Mouse (Mus musculus) midbrain, embryonic 15.5 days (tissue): ENCODE data around the gene Fpr2. TPM values are rescaled to one million over a fixed set of nuclear protein-coding genes. Genes with fewer than 3 reads are reported as not detected.

Experiments
- ATAC-seq: fragments of 200-750 bp; cut with Nextera tagmentation; replicated peaks from 2 replicates; pipeline ENCODE4 v1.8.0; 2017; ENCODE audit warnings: moderate TSS enrichment
- H3K27ac ChIP-seq: fragments of 300-500 bp; sonication (generic); 2 replicates; pipeline ENCODE4 v1.5.1; 2015; ENCODE audit warnings: mild to moderate bottlenecking, inconsistent platforms
- H3K27me3 ChIP-seq: fragments of 300-500 bp; sonication (generic); replicated peaks from 2 replicates; pipeline ENCODE4 v1.6.1; 2015; ENCODE audit warnings: inconsistent platforms
- H3K36me3 ChIP-seq: fragments of 300-500 bp; sonication (generic); replicated peaks from 2 replicates; pipeline ENCODE4 v1.6.1; 2015; ENCODE audit warnings: inconsistent platforms
- H3K4me1 ChIP-seq: fragments of 300-500 bp; sonication (generic); 2 replicates; pipeline ENCODE4 v1.6.1; 2015; ENCODE audit warnings: inconsistent platforms
- H3K4me2 ChIP-seq: fragments of 300-500 bp; sonication (generic); 2 replicates; pipeline ENCODE4 v1.6.1; 2015; ENCODE audit warnings: inconsistent platforms, mild to moderate bottlenecking, moderate library complexity
- H3K4me3 ChIP-seq: fragments of 300-500 bp; sonication (generic); 2 replicates; pipeline ENCODE4 v1.5.1; 2015; ENCODE audit warnings: mild to moderate bottlenecking, inconsistent platforms
- H3K9ac ChIP-seq: fragments of 300-500 bp; sonication (generic); 2 replicates; pipeline ENCODE4 v1.6.1; 2015; ENCODE audit warnings: mild to moderate bottlenecking, inconsistent platforms
- H3K9me3 ChIP-seq: fragments of 300-500 bp; sonication (generic); 2 replicates; pipeline ENCODE4 v1.6.1; 2016; ENCODE audit warnings: inconsistent platforms
- WGBS: fragments of 180-500 bp; shearing (Covaris S2); methylation state at CpG from one replicate; pipeline ENCODE4 v1.1.7; 2015; ENCODE audit warnings: mixed read lengths; 5-methylcytosine and 5-hydroxymethylcytosine counted together
- polyA plus RNA-seq: library from polyadenylated mRNA; unstranded; fragments of >200 nt; fragmentation: Nextera tagmentation; extraction: Ambion mirVana; gene quantifications from 2 replicates; pipeline ENCODE4 v1.2.1, GENCODE M21; 2015

The Fpr2 gene
- polyA plus RNA-seq, 1 experiment from 2014 or later, result not detected

DNA sequence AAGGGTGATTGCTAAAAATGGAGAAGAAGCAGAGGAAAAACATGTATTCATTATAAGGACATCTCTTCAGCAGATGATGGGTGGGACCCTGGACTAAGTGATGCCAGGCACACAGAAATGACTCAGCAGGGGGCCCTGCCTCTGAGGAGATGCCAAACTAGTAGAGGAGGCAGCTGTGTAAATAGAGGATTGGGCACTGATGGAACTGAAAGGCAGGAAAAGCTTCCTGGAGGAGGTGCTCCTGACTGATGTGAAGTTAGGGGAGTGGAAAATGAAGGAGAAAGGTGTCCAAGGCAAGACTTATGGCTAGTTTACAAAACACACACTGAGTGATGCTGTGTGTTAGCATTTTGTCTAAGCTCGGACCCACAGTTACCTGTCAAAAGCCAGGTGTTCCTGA lies 30.2 kb upstream of the Fpr2 start:
- Histone ChIP-seq H3K9ac (no peak overlapping the region), H3K27ac (no peak overlapping the region), H3K4me1 (no peaks in the 10 kb centered on the region), H3K36me3 (no peaks in the 10 kb centered on the region), H3K4me2 (no peak overlapping the region), H3K4me3 (no peak overlapping the region), H3K27me3 (no peaks in the 10 kb centered on the region), H3K9me3 (no peaks in the 10 kb centered on the region)
- no peak for ATAC-seq
- 93% methylated on average over 1 of the region's 1 CpGs for WGBS

DNA sequence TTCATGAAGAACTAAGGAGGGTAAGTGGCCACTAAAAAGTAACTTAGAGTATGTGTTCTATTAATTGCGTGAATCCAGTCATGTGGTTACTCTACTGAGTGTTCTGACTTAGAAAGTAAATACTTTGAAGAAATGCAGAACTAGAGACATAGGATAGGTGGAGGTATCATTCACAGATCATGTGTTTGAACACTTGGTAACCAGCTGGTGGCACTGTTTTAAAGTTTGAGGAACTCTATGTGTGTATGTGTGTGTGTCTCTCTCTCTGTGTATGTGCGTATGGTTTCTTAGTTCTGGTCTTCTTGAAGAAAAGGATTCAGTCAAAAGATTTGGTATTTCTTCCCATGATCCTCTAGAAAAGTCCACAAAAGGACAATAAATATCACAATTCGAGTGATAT lies 27.5 kb upstream of the Fpr2 start:
- Histone ChIP-seq H3K4me2 (no peak overlapping the region), H3K27ac (no peak overlapping the region), H3K4me1 (no peaks in the 10 kb centered on the region), H3K4me3 (no peak overlapping the region), H3K36me3 (peaks cover 7% of the 10 kb centered on the region; the same call in 1 of the 2 replicates), H3K9ac (no peak overlapping the region), H3K9me3 (no peaks in the 10 kb centered on the region), H3K27me3 (no peaks in the 10 kb centered on the region)
- ATAC-seq, result no peak
- WGBS, result 83% methylated on average over 3 of the region's 3 CpGs

DNA sequence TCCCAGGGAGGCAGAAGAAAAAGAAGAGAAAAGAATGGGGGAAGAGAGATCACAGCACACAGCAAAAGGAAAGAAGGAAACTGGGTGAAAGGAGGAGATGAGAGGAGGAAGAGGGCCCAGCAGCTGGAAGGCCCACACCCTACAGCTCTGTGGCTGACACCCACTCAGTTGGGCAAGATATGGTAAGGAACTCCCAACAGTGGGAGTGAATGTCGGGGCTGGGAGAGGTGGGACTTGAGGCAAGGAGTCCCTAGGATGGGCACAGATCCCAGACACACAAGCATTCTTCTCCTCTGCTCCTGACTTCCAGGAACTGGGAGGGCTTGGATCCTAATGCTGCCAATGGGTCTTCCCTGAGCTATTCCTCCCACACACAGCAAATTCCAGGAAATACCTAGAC lies 25.3 kb upstream of the Fpr2 start:
- Histone ChIP-seq H3K36me3 (peaks cover 11% of the 10 kb centered on the region; the same call in 1 of the 2 replicates), H3K27me3 (no peaks in the 10 kb centered on the region), H3K4me1 (no peaks in the 10 kb centered on the region), H3K4me3 (no peak overlapping the region), H3K9ac (no peak overlapping the region), H3K4me2 (no peak overlapping the region), H3K27ac (no peak overlapping the region), H3K9me3 (no peaks in the 10 kb centered on the region)
- WGBS, result 65% methylated on average over 1 of the region's 1 CpGs
- ATAC-seq, result no peak

DNA sequence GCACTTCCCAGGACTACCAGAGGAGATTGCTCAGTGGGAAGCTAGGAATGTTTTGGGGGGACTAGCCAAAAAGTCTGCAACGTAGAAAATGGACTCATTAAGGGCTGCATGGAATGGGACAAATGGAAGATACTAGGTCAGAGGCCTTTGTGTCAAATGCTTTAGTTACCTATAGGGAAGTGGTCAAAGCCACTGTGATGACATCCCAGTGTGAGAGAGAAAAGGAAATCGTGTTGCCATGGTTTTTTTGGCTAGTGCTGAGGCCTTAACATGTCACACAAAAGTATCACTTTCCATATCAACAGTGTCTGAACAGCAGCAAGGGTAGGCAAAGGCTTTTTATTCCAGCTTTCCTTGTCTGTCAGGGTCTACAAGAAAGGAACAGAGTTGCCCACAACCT lies 22.5 kb upstream of the Fpr2 start:
- WGBS, result 56% methylated on average over 2 of the region's 2 CpGs
- no peak for ATAC-seq

DNA sequence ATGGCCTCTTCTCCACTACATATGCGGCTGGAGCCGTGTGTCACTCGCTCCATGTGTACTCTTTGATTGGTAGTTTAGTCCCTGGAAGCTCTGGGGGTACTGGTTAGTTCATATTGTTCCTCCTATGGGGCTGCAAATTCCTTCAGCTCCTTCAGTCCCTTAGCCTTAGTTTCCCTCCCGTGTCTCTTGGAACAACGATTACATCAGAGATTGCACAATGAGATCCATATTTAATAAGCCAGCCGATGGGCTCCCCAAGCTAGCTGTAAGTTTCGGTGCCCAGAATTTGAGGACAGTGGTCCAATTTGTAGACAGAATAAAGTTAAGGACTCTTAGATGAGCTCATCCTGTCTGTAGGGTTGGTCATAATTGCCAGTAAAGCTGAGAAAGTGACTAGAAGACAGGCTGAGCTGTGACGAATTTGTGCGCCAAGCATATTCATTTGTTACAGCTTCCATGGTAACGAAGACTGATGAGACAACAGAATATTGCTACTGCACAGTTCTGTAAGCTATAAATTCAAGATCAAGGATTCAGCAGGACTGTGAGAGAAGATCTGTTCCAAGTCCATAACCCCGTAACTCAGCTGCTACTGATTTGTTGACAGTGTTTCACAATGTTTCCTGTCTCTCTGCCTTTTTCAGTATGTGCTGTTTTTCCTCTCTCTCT lies 20.7 kb upstream of the Fpr2 start:
- peaks cover 11% of the 10 kb centered on the region; the same call in 1 of the 2 replicates for H3K36me3 ChIP-seq
- no peak overlapping the region for H3K4me2 ChIP-seq
- H3K9ac ChIP-seq, result no peak overlapping the region
- H3K4me3 ChIP-seq, result no peak overlapping the region
- H3K27me3 ChIP-seq, result no peaks in the 10 kb centered on the region
- no peaks in the 10 kb centered on the region for H3K9me3 ChIP-seq
- H3K4me1 ChIP-seq, result no peaks in the 10 kb centered on the region
- no peak overlapping the region for H3K27ac ChIP-seq
- WGBS, result 88% methylated on average over 11 of the region's 11 CpGs
- ATAC-seq, result no peak

More for the DNA sequence above, 22.5 kb upstream of the Fpr2 start:
- peaks cover 11% of the 10 kb centered on the region; the same call in 1 of the 2 replicates for H3K36me3 ChIP-seq
- H3K9me3 ChIP-seq, result no peaks in the 10 kb centered on the region
- no peak overlapping the region for H3K4me2 ChIP-seq
- H3K4me1 ChIP-seq, result no peaks in the 10 kb centered on the region
- H3K4me3 ChIP-seq, result no peak overlapping the region
- H3K27ac ChIP-seq, result no peak overlapping the region
- no peaks in the 10 kb centered on the region for H3K27me3 ChIP-seq
- no peak overlapping the region for H3K9ac ChIP-seq

DNA sequence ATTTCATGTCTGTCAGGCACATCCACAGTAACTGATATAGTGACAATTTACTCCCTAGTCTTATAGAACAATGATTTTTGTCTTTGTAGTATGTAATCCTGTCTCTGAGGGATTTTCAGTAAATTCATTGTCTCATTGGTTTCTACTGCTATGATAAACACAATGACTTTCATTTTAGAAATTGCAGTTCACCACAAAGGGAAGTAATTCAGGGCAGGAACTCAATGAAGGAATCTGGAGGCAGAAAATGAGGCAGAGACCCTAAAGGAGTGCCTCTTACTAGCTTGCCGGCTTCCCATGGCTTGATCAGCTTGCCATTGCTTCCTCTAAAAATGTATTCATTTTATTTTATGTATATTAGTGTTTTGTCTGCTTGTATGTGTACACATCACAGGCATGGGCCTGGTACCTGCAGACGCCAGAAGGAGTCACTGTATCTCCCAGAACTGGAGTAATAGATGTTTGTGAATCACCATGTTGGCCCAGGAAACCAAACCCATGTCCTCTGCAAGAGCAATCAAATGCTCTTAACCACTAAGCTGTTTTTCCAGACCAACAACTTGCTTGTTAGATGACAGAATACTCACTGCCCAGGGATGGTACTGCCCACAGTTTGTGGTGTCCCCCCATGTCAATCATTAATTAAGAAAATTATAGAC lies 16.6 kb upstream of the Fpr2 start:
- H3K4me2 ChIP-seq, result no peak overlapping the region
- no peak overlapping the region for H3K9ac ChIP-seq
- no peaks in the 10 kb centered on the region for H3K4me1 ChIP-seq
- no peaks in the 10 kb centered on the region for H3K9me3 ChIP-seq
- no peak overlapping the region for H3K4me3 ChIP-seq
- WGBS, result 80% methylated on average over 2 of the region's 2 CpGs
- no peak overlapping the region for H3K27ac ChIP-seq
- no peak for ATAC-seq
- 0 out of 2 replicates have a peak, but pooled peaks cover 1% of the 10 kb centered on the region for H3K36me3 ChIP-seq
- no peaks in the 10 kb centered on the region for H3K27me3 ChIP-seq

DNA sequence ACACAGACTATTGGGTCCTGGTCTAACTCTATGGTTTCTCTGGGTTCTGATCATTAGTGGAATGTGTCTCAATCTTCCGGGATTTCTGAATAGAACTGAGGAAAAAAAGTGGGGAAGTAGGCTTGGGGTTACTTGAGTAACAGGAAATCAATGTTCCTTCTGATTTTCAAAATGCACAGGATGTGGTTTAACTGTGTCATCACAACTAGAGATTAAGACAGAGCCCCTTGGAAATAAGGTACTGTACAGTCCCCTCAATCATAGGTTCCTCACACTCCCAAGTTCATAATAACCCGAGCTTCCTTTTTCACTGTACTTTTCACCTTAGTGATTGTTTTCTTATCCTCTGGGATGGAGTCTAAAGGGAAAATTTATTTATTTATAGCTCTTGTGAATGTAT lies 15.9 kb upstream of the Fpr2 start:
- H3K9me3 ChIP-seq, result no peaks in the 10 kb centered on the region
- no peak for ATAC-seq
- H3K9ac ChIP-seq, result no peak overlapping the region
- no peaks in the 10 kb centered on the region for H3K27me3 ChIP-seq
- H3K4me1 ChIP-seq, result no peaks in the 10 kb centered on the region
- H3K36me3 ChIP-seq, result no peaks in the 10 kb centered on the region
- WGBS, result 90% methylated on average over 2 of the region's 2 CpGs
- no peak overlapping the region for H3K4me3 ChIP-seq
- no peak overlapping the region for H3K27ac ChIP-seq
- no peak overlapping the region for H3K4me2 ChIP-seq

DNA sequence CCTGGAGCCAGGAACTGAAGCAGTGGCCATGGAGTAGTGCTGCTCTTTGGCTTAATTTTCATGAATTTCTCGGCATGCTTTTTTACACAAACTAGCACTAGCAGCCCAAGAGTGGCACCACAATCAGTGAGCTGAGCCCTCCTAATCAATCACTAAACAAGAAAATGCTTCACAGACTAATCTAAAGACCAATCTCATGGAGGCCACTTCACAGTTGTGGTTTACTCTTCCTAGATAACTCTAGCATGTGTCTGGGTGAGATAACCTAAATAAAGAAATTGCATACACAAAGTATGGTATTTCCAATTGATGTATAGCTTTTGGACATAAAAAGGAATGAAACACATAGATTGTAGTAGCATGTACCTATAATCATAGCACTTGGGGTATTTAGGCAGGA lies 8.3 kb upstream of the Fpr2 start:
- no peak overlapping the region for H3K4me3 ChIP-seq
- H3K36me3 ChIP-seq, result no peaks in the 10 kb centered on the region
- 87% methylated on average over 1 of the region's 1 CpGs for WGBS
- H3K4me2 ChIP-seq, result no peak overlapping the region
- H3K27ac ChIP-seq, result no peak overlapping the region
- no peaks in the 10 kb centered on the region for H3K27me3 ChIP-seq
- no peaks in the 10 kb centered on the region for H3K4me1 ChIP-seq
- ATAC-seq, result no peak
- no peak overlapping the region for H3K9ac ChIP-seq
- H3K9me3 ChIP-seq, result no peaks in the 10 kb centered on the region

DNA sequence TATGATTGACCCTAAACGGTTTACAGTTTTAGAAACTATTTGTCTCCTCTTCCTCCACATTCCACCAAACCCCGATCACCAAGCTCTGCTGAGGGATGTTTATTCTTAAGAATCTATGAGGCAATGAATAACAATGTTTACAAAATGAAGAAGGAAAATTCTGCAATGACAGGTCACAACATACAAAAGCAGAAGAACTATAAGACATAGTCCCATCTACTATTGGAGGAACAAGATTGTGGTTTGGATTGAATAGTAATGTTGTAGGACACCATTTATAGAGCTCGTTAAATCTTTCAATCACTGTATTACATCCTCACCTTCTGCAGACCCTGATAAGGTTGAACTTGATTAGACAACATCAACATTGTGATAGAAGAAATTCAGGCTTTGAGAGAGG lies 5.0 kb upstream of the Fpr2 start:
- no peak overlapping the region for H3K4me2 ChIP-seq
- H3K9ac ChIP-seq, result no peak overlapping the region
- no peak overlapping the region for H3K27ac ChIP-seq
- H3K4me1 ChIP-seq, result no peaks in the 10 kb centered on the region
- H3K36me3 ChIP-seq, result no peaks in the 10 kb centered on the region
- H3K4me3 ChIP-seq, result no peak overlapping the region
- H3K9me3 ChIP-seq, result no peaks in the 10 kb centered on the region
- WGBS, result 91% methylated on average over 3 of the region's 3 CpGs
- no peak for ATAC-seq
- H3K27me3 ChIP-seq, result no peaks in the 10 kb centered on the region

DNA sequence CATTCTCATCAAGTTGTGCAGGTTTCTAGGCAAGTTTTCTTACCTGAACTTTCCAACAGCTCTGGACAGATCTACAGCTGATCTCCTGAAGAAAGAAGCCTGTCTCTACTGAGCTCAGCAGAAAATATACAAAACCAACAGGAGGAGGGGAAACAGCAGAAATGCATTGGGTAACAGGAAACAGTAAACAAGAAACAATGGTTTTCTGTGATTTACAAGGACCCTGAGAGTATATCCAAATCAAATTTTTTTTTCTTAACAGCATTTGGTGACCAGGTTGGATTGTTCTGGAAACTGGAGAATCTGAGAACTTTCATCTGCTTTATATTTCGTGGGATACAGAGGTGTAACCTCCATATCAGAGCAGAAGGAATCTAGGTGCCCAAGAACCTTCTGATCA lies 3.8 kb upstream of the Fpr2 start, which contains the start of gene Fpr1:
TSS of gene Fpr1 (minus strand) at position 101 of the 400 bp plus-strand sequence.
- WGBS, result 48% methylated on average over 1 of the region's 1 CpGs
- Histone ChIP-seq H3K4me3 (no peak within 1 kb of the TSS), H3K4me1 (no peaks in the 10 kb centered on the region), H3K27me3 (no peaks in the 10 kb centered on the region), H3K27ac (no peak within 1 kb of the TSS), H3K9ac (no peak within 1 kb of the TSS), H3K36me3 (no peaks in the 10 kb centered on the region), H3K9me3 (no peaks in the 10 kb centered on the region), H3K4me2 (no peak within 1 kb of the TSS)
- ATAC-seq, result no peak

DNA sequence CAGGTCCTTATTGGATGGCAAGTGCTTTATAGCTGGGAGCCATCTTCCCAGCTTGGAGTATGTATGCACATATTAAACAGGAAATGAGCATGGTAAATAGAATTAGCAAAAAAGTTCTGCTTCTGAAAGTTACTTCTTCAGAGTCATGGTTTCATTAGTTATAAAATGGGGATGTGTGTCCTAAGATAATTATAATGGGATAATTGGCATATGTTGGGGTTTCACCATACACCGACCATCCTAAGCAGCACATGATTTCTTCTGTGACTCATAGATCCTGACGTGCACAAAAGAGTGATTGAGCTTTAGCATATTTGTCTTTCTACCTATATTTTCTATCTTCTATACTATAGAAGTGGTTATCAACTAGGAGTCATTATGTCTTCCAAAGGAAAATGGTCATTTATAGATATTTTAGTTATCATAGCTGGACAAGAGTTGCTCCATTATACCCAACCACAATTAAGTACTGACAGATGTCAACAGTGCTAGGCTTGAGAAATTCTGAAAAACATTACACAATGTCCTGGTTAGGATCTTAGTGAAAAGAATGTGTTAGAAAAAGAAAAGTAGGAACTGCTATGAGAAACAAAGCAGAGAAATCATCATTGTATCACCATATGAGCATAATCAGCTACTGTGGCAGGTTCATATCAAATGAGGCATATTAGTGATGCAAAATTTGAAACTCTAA lies 2.3 kb downstream of the Fpr2 start:
- Histone ChIP-seq H3K27ac (no peak overlapping the region), H3K9me3 (no peaks in the 10 kb centered on the region), H3K27me3 (no peaks in the 10 kb centered on the region), H3K4me2 (no peak overlapping the region), H3K4me3 (no peak overlapping the region), H3K36me3 (no peaks in the 10 kb centered on the region), H3K4me1 (no peaks in the 10 kb centered on the region), H3K9ac (no peak overlapping the region)
- WGBS, result 91% methylated on average over 2 of the region's 2 CpGs
- ATAC-seq, result no peak

DNA sequence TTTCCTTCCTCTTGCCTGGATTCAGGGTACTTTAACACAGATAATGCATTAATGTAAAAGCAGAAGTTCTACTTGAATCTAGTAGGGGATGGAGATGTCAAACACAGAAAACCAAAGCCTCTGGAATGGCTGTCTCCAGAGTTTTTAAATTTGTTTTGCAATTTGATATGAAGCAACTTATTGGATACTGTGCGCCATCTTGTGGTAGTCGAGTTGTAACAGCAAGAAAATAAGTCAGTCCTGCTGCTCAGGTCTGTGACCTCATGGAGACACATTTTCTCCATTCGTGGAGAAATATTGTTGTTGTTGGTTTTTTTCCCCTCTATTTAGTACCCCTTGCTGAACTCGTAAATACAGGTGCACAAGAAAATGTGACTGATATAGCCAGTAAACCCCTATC lies 8.4 kb downstream of the Fpr2 start:
- Histone ChIP-seq H3K27me3 (no peaks in the 10 kb centered on the region), H3K9ac (no peak overlapping the region), H3K4me1 (no peaks in the 10 kb centered on the region), H3K9me3 (no peaks in the 10 kb centered on the region), H3K4me3 (no peak overlapping the region), H3K36me3 (no peaks in the 10 kb centered on the region), H3K27ac (no peak overlapping the region), H3K4me2 (no peak overlapping the region)
- ATAC-seq, result peak; percentile 63; the same call in 1 of the 2 replicates
- 1% methylated on average over 4 of the region's 4 CpGs for WGBS
